Mouse (Mus musculus) E14TG2a.4 (cell line): Measurements from ENCODE around the gene 4933412E24Rik.

ENCODE experiments used
- H3K27me3 ChIP-seq: 2 replicates; pipeline ENCODE4 v1.6.1; 2014; ENCODE audit warnings: low read length, control low read depth; ENCODE audit not compliant: insufficient read depth
- H3K36me3 ChIP-seq: 2 replicates; pipeline ENCODE4 v1.6.1; 2014; ENCODE audit warnings: low read length, control low read depth; ENCODE audit not compliant: insufficient read depth
- H3K4me1 ChIP-seq: replicated peaks from 2 replicates; pipeline ENCODE4 v1.6.1; 2014; ENCODE audit warnings: low read depth, low read length, control low read depth
- H3K4me3 ChIP-seq: replicated peaks from 2 replicates; pipeline ENCODE4 v1.5.1; 2014; ENCODE audit warnings: mild to moderate bottlenecking, low read length
- H3K9me3 ChIP-seq: 2 replicates; pipeline ENCODE4 v1.6.1; 2014; ENCODE audit warnings: low read length, control low read depth
- CTCF ChIP-seq: conservative IDR thresholded peaks from 2 replicates; pipeline ENCODE4 v1.5.1; 2014; ENCODE audit warnings: low read length
- NANOG ChIP-seq: IDR thresholded peaks from 2 replicates; pipeline ENCODE4 v1.6.1; 2014; ENCODE audit warnings: borderline replicate concordance, low read length, mixed read lengths
- POU5F1 ChIP-seq: IDR thresholded peaks from 2 replicates; pipeline ENCODE4 v1.6.1; 2014; ENCODE audit warnings: low read length, borderline replicate concordance

The 4933412E24Rik gene

DNA sequence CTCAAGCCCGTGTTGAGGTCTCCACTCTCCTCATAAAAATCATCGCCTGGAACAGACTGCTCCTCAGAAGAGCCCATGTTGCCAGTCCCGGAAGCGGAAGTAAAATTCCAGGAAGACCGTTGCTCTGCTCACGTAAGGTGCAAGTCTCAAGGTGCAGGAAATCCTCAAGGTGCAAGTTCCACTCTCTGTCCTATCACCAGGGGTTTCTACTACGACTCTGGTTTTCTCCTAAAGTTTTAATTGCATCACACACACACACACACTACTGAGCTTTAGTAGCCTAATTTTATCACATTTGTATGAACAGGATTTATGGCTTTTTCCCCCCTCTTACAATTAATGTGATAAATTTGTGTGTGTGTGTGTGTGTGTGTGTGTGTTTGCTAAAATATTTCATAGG is at the start of gene 4933412E24Rik:
4933412E24Rik (minus strand) TSS at position 101 of the 400 bp plus-strand sequence.
- TF ChIP-seq CTCF (no peak), NANOG (no peak), POU5F1 (no peak)
- Histone ChIP-seq H3K9me3 (no peaks in the 10 kb centered on the region), H3K36me3 (no peaks in the 10 kb centered on the region), H3K4me1 (no peaks in the 10 kb centered on the region), H3K4me3 (no peak within 1 kb of the TSS), H3K27me3 (peaks cover 14% of the 10 kb centered on the region)

DNA sequence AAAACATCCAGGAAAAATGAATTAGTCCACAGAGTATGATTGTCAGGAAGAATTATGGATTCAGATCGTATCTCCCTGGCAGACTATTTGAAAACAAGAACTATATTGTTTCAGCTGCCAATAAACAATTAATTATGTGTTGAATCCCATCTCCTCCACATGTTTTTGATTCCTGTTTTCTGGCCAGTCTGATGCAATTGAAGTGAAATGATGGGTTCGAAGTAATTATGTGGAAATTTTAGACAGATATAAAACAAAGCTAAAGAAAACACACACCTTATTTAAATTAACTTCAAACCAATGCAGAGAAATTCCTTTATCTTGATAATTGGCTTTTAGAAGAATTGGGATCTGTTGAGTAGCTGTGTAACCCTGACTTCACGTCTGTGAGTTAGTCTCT is 14.3 kb upstream of the 4933412E24Rik start:
- TF ChIP-seq CTCF (no peak), NANOG (no peak), POU5F1 (no peak)
- Histone ChIP-seq H3K36me3 (no peaks in the 10 kb centered on the region), H3K4me3 (no peak overlapping the region), H3K4me1 (no peaks in the 10 kb centered on the region), H3K27me3 (no peaks in the 10 kb centered on the region), H3K9me3 (no peaks in the 10 kb centered on the region)

DNA sequence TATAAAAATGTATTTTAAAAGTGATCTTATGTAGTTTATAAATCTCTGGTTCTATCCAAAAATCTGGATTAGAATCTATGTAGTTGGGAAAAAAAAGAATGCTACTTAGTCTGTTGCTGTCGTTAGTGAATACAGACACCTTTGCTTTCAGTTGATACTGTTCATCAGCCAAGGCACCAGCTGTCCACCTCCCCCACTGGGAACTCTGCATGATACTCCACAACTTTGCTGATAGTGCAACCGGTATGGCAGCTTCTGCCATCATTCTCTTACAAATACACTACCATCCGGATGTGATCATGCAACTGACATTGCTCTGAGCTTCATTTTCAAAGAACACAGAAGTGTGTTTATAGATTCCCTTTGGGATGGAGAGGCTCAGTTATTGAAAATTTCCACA is 4.8 kb upstream of the 4933412E24Rik start:
- H3K4me1 ChIP-seq: no peaks in the 10 kb centered on the region

DNA sequence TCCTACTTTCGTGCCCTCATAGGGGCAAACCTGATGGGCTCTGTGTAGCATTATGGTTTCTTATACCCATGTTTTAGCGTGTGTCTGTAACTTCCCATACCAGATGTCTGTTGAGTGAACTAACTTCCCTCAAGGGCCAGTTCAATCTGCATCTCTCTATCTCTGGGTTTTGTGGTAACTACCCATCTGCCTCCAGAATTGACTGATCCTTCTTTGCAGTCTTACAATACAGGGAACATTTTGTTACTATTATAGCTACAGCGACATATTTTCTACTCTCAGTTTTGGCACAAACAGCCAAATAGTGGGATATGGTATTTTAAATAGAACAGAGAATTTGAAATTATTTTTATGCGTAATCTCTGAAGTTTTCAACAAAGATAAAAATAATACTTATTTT is 6.2 kb downstream of the 4933412E24Rik start:
- Histone ChIP-seq H3K4me1 (no peaks in the 10 kb centered on the region), H3K4me3 (no peak overlapping the region), H3K27me3 (peaks cover 4% of the 10 kb centered on the region), H3K9me3 (0 out of 2 replicates have a peak, but pooled peaks cover 3% of the 10 kb centered on the region), H3K36me3 (no peaks in the 10 kb centered on the region)
- TF ChIP-seq CTCF: no peak
- TF ChIP-seq NANOG: no peak
- no peak for TF ChIP-seq POU5F1

More for the DNA sequence above, 4.8 kb upstream of the 4933412E24Rik start:
- 0 out of 2 replicates have a peak, but pooled peaks cover under 1% of the 10 kb centered on the region for H3K27me3 ChIP-seq
- no peaks in the 10 kb centered on the region for H3K9me3 ChIP-seq
- no peak overlapping the region for H3K4me3 ChIP-seq
- no peak for TF ChIP-seq NANOG
- no peak for TF ChIP-seq POU5F1
- no peak for TF ChIP-seq CTCF
- H3K36me3 ChIP-seq: no peaks in the 10 kb centered on the region

DNA sequence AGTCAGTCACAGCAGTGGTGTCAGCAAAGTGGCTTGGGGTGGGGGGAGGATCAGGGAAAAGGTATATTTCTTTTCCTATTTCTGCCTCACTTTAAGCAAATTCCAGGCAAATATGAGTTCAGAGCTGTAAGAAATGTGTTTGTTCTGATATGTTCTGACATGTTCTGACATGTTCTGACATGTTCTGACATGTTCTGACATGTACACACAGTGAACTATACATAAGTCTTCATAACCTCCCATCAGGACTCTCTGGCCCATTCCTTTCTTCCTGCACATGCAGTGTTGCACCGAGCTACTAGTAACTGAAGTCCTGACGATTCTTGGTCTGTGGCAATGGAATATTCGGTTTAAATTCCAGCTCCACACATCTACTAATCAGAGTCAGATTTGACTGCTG is 6.8 kb downstream of the 4933412E24Rik start:
- Histone ChIP-seq H3K27me3 (no peaks in the 10 kb centered on the region), H3K9me3 (0 out of 2 replicates have a peak, but pooled peaks cover 3% of the 10 kb centered on the region), H3K36me3 (no peaks in the 10 kb centered on the region), H3K4me3 (no peak overlapping the region), H3K4me1 (no peaks in the 10 kb centered on the region)
- TF ChIP-seq NANOG (no peak), CTCF (no peak), POU5F1 (no peak)

DNA sequence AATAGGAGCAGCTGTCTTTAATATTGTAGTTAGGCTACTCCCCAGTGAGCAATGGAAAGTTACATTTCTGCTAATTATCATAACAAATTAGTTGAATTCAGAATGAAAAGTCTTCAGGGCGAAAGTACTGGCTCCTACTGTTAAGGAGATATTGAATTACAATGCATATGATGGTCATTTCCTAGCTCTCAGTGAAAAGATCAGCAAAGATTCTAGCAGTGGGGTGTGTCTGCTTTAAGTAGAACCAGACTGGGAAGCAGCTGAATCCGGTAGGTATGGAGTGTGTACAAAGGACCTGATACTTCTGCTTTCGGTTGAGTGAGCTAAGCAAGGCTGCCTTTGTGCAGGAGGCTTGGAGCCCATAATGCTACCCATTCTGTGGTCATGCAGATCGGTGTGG is 32.6 kb downstream of the 4933412E24Rik start:
- Histone ChIP-seq H3K36me3 (no peaks in the 10 kb centered on the region), H3K27me3 (peaks cover 34% of the 10 kb centered on the region), H3K4me1 (peaks cover 19% of the 10 kb centered on the region), H3K9me3 (no peaks in the 10 kb centered on the region), H3K4me3 (no peak overlapping the region)
- 0 out of 2 replicates have a peak, but pooled peaks have one; percentile 66 for TF ChIP-seq POU5F1
- TF ChIP-seq CTCF: no peak
- TF ChIP-seq NANOG: peak; percentile 99

DNA sequence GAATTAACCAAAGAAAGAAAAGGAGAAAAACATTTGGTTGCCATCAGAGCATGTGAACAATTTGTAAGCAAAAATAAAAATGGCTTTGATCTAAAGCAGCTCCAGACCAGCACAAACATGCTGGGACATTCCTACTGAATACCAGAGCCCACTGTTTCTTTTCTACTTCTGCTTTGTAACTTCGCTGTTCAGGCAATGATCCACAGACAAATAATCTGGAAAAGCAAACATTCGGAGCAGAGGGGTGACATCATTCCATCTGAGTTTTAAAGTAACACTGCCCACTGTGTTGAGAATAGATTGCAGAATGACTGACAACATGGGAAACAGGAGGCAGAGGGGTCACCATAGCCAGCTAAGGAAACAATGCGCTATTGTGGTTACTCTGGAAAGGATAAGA is 41.1 kb downstream of the 4933412E24Rik start:
- Histone ChIP-seq H3K4me3 (no peak overlapping the region), H3K36me3 (no peaks in the 10 kb centered on the region), H3K9me3 (peaks cover 12% of the 10 kb centered on the region), H3K27me3 (peaks cover 6% of the 10 kb centered on the region), H3K4me1 (no peaks in the 10 kb centered on the region)
- TF ChIP-seq CTCF: no peak
- no peak for TF ChIP-seq POU5F1
- no peak for TF ChIP-seq NANOG

DNA sequence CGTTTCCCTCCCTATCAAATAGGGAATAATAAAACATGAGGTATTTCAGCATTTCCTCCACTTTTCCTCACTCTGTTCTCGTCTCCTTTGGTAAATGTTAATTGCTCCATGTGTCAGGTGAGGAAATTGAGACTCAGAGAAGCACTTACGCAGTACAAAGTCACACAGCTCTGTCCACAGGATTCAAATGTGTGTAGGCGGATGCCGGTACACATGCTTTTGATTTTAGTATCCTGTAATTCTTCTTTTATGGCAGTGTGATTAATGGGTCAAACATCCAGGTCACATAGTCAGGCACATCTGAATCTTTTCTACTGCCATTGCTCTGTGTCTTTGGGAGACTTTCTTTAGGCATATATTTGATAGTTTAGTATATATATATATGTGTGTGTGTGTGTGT is 41.8 kb downstream of the 4933412E24Rik start:
- no peaks in the 10 kb centered on the region for H3K36me3 ChIP-seq
- no peak for TF ChIP-seq POU5F1
- TF ChIP-seq NANOG: no peak
- no peak for TF ChIP-seq CTCF
- peaks cover 12% of the 10 kb centered on the region for H3K9me3 ChIP-seq
- no peak overlapping the region for H3K4me3 ChIP-seq
- H3K4me1 ChIP-seq: no peaks in the 10 kb centered on the region
- H3K27me3 ChIP-seq: peaks cover 4% of the 10 kb centered on the region
